Mouse (Mus musculus) embryonic facial prominence, embryonic 13.5 days (tissue): Measurements from ENCODE around the gene Itih3. TPM values are rescaled to one million over a fixed set of nuclear protein-coding genes. Genes with fewer than 3 reads are reported as not detected.

Experiments used
- ATAC-seq: fragments of 200-750 bp; cut with Nextera tagmentation; 2 replicates; pipeline ENCODE4 v1.8.0; 2017; ENCODE audit warnings: low read depth; ENCODE audit not compliant: insufficient number of reproducible peaks, insufficient read depth, low FRiP score, low TSS enrichment
- H3K27ac ChIP-seq: fragments of 300-500 bp; sonication (generic); 2 replicates; pipeline ENCODE4 v1.5.1; 2015; ENCODE audit warnings: moderate library complexity, mild to moderate bottlenecking, inconsistent platforms
- H3K27me3 ChIP-seq: fragments of 300-500 bp; sonication (generic); 2 replicates; pipeline ENCODE4 v1.6.1; 2015; ENCODE audit warnings: mild to moderate bottlenecking, inconsistent platforms
- H3K36me3 ChIP-seq: fragments of 300-500 bp; sonication (generic); 2 replicates; pipeline ENCODE4 v1.6.1; 2015; ENCODE audit warnings: mild to moderate bottlenecking, inconsistent platforms
- H3K4me1 ChIP-seq: fragments of 300-500 bp; sonication (generic); 2 replicates; pipeline ENCODE4 v1.6.1; 2015; ENCODE audit warnings: inconsistent platforms
- H3K4me2 ChIP-seq: fragments of 300-500 bp; sonication (generic); 2 replicates; pipeline ENCODE4 v1.6.1; 2015; ENCODE audit warnings: moderate library complexity, mild to moderate bottlenecking, inconsistent platforms
- H3K4me3 ChIP-seq: fragments of 300-500 bp; sonication (generic); 2 replicates; pipeline ENCODE4 v1.5.1; 2015; ENCODE audit warnings: mild to moderate bottlenecking, inconsistent platforms
- H3K9ac ChIP-seq: fragments of 300-500 bp; sonication (generic); 2 replicates; pipeline ENCODE4 v1.6.1; 2015; ENCODE audit warnings: mild to moderate bottlenecking, inconsistent platforms
- H3K9me3 ChIP-seq: fragments of 300-500 bp; sonication (generic); 2 replicates; pipeline ENCODE4 v1.6.1; 2016; ENCODE audit warnings: inconsistent platforms
- WGBS: fragments of 180-500 bp; shearing (Covaris S2); methylation state at CpG from one replicate; pipeline ENCODE4 v1.1.7; 2015; ENCODE audit warnings: mixed read lengths; 5-methylcytosine and 5-hydroxymethylcytosine counted together
- polyA plus RNA-seq: library from polyadenylated mRNA; unstranded; fragments of >200 nt; fragmentation: Nextera tagmentation; extraction: Ambion mirVana; gene quantifications from 2 replicates; pipeline ENCODE4 v1.2.1, GENCODE M21; 2015

Itih3 gene
- polyA plus RNA-seq, 1 experiment from 2014 or later: not detected

DNA sequence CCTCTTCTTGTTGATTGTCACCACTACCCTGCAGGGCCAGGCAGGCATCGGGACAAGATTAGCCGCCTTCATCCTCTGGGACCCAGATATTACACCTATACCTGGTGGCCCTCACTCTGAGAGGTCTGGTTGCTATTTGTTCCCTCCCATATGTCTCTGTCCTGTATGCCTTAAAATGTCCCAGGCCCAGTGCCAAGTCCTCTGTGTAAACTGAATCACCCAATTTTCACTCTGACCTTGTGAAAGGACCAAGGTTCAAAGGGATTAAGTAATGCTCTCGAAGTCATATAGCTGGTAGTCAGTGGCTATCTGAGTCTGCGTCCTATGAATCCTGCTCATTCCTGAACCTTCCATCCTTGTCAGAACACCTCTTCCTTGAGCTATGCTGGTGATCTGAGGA, 6.8 kb upstream of the Itih3 start:
- no peak for ATAC-seq

GRCm38 (mm10) chr14:30925492-30925891, 1.9 kb upstream of the Itih3 start:
- Histone ChIP-seq H3K9ac (no peak overlapping the region), H3K27ac (no peak overlapping the region), H3K4me3 (no peak overlapping the region), H3K36me3 (no peaks in the 10 kb centered on the region), H3K4me1 (no peaks in the 10 kb centered on the region), H3K27me3 (no peaks in the 10 kb centered on the region), H3K4me2 (no peak overlapping the region), H3K9me3 (no peaks in the 10 kb centered on the region)
- 75% methylated on average over 3 of the region's 3 CpGs for WGBS
- no peak for ATAC-seq

More for the DNA sequence above, 6.8 kb upstream of the Itih3 start:
- Histone ChIP-seq H3K4me1 (no peaks in the 10 kb centered on the region), H3K9ac (no peak overlapping the region), H3K36me3 (no peaks in the 10 kb centered on the region), H3K4me3 (no peak overlapping the region), H3K4me2 (no peak overlapping the region), H3K27me3 (no peaks in the 10 kb centered on the region), H3K9me3 (no peaks in the 10 kb centered on the region), H3K27ac (no peak overlapping the region)
- 88% methylated on average over 4 of the region's 4 CpGs for WGBS

GRCm38 (mm10) chr14:30922053-30922670, 1.4 kb downstream of the Itih3 start:
- WGBS: 59% methylated on average over 8 of the region's 8 CpGs
- Histone ChIP-seq H3K4me2 (no peak overlapping the region), H3K27me3 (no peaks in the 10 kb centered on the region), H3K27ac (no peak overlapping the region), H3K9me3 (no peaks in the 10 kb centered on the region), H3K4me1 (no peaks in the 10 kb centered on the region), H3K36me3 (no peaks in the 10 kb centered on the region), H3K4me3 (no peak overlapping the region), H3K9ac (no peak overlapping the region)
- no peak for ATAC-seq

GRCm38 (mm10) chr14:30916516-30916915, 7.0 kb downstream of the Itih3 start:
- no peaks in the 10 kb centered on the region for H3K4me1 ChIP-seq
- no peaks in the 10 kb centered on the region for H3K36me3 ChIP-seq
- no peaks in the 10 kb centered on the region for H3K9me3 ChIP-seq
- H3K4me3 ChIP-seq: no peak overlapping the region
- ATAC-seq: no peak
- no peak overlapping the region for H3K27ac ChIP-seq
- 75% methylated on average over 1 of the region's 1 CpGs for WGBS
- H3K4me2 ChIP-seq: no peak overlapping the region
- no peaks in the 10 kb centered on the region for H3K27me3 ChIP-seq
- no peak overlapping the region for H3K9ac ChIP-seq

DNA sequence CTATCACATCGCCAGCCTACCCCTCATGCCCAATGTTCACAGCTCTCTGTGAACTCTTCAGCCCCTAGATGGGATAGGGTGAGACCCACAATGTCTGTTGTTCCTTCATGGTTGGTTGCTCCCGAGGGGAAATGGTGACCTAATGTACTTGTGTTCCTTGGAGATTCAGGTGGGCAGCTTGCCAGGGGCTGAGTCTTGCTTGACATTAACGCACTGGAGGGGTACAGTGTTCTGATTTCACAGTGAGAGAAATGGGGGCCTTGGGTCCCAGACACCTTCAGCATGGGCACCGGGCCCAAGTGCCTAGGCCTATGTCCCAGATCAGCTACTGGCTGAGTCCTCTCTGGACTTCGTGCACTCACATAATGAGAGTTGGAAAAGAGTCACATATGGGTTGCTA, 10.2 kb downstream of the Itih3 start:
- H3K27me3 ChIP-seq: no peaks in the 10 kb centered on the region
- WGBS: 88% methylated on average over 5 of the region's 5 CpGs
- H3K4me3 ChIP-seq: no peak overlapping the region
- ATAC-seq: no peak
- no peaks in the 10 kb centered on the region for H3K36me3 ChIP-seq
- no peak overlapping the region for H3K27ac ChIP-seq
- no peak overlapping the region for H3K4me2 ChIP-seq
- H3K9me3 ChIP-seq: no peaks in the 10 kb centered on the region
- no peaks in the 10 kb centered on the region for H3K4me1 ChIP-seq
- H3K9ac ChIP-seq: no peak overlapping the region

GRCm38 (mm10) chr14:30912641-30913040, 10.9 kb downstream of the Itih3 start:
- Histone ChIP-seq H3K4me3 (no peak overlapping the region), H3K9ac (no peak overlapping the region), H3K27me3 (no peaks in the 10 kb centered on the region), H3K4me1 (no peaks in the 10 kb centered on the region), H3K27ac (no peak overlapping the region), H3K9me3 (no peaks in the 10 kb centered on the region), H3K36me3 (no peaks in the 10 kb centered on the region), H3K4me2 (no peak overlapping the region)
- WGBS: 79% methylated on average over 8 of the region's 8 CpGs
- no peak for ATAC-seq

- Histone ChIP-seq H3K9me3 (no peaks in the 10 kb centered on the region), H3K27ac (no peak overlapping the region), H3K36me3 (no peaks in the 10 kb centered on the region), H3K4me3 (no peak overlapping the region), H3K4me1 (no peaks in the 10 kb centered on the region), H3K9ac (no peak overlapping the region), H3K4me2 (no peak overlapping the region), H3K27me3 (no peaks in the 10 kb centered on the region)
- no peak for ATAC-seq
- WGBS: 91% methylated on average over 8 of the region's 8 CpGs
Measured at GRCm38 (mm10) chr14:30911141-30911540, 12.4 kb downstream of the Itih3 start.

- Histone ChIP-seq H3K27ac (no peak overlapping the region), H3K27me3 (no peaks in the 10 kb centered on the region), H3K4me2 (no peak overlapping the region), H3K9ac (no peak overlapping the region), H3K4me3 (no peak overlapping the region), H3K4me1 (no peaks in the 10 kb centered on the region), H3K9me3 (no peaks in the 10 kb centered on the region), H3K36me3 (no peaks in the 10 kb centered on the region)
- no peak for ATAC-seq
- 84% methylated on average over 3 of the region's 3 CpGs for WGBS
Measured at GRCm38 (mm10) chr14:30907814-30908265, 15.7 kb downstream of the Itih3 start.

DNA sequence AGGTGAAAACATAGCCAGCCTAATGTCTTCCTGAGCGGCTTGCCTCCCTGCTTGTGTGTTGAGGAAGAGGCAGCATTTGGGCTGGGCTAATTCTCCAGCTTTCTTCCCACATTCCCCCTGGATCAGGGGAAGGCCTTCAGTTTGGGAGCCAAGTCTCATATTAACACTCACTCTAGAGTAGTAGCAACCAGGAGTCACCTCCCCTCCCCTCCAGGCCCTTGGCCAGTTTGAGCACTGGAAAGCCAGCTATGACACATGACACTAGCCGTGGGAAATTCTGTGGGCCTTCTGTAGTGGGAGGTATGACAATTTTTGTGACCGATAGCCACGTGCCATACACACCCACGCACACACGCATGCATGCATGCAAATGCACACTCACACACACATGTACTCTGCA, 17.6 kb downstream of the Itih3 start:
- H3K27ac ChIP-seq: no peak overlapping the region
- WGBS: 86% methylated on average over 6 of the region's 6 CpGs
- no peaks in the 10 kb centered on the region for H3K4me1 ChIP-seq
- no peaks in the 10 kb centered on the region for H3K36me3 ChIP-seq
- H3K4me3 ChIP-seq: no peak overlapping the region
- H3K27me3 ChIP-seq: no peaks in the 10 kb centered on the region
- no peak for ATAC-seq
- no peak overlapping the region for H3K4me2 ChIP-seq
- H3K9ac ChIP-seq: no peak overlapping the region
- no peaks in the 10 kb centered on the region for H3K9me3 ChIP-seq

- H3K4me2 ChIP-seq: no peak overlapping the region
- no peak for ATAC-seq
- no peaks in the 10 kb centered on the region for H3K27me3 ChIP-seq
- H3K9me3 ChIP-seq: no peaks in the 10 kb centered on the region
- no peak overlapping the region for H3K27ac ChIP-seq
- no peak overlapping the region for H3K9ac ChIP-seq
- no peaks in the 10 kb centered on the region for H3K4me1 ChIP-seq
- 87% methylated on average over 8 of the region's 8 CpGs for WGBS
- no peaks in the 10 kb centered on the region for H3K36me3 ChIP-seq
- H3K4me3 ChIP-seq: no peak overlapping the region
Measured at GRCm38 (mm10) chr14:30904307-30904706, 19.3 kb downstream of the Itih3 start.

DNA sequence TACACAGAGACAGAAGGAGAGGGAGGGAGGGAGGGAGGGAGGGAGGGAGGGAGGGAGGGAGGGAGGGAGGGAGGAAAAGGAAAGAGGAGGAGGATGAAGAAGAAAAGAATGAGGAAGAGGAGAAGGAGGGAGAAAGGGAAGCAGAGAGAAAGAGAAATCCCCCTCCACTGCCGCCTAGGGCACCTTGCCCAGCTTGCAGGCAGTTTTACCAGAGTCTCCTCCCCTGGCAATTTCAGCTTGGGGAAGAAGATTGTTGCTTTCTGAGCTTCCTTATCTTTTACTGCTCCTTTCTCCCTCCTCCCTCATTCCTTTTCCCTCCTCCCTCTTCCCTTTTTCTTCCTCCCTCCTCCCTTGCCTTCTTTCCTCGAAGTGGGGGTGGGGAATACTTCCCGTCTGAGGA, 20.5 kb downstream of the Itih3 start:
- no peak overlapping the region for H3K9ac ChIP-seq
- WGBS: 58% methylated on average over 3 of the region's 3 CpGs
- no peak overlapping the region for H3K27ac ChIP-seq
- H3K4me1 ChIP-seq: no peaks in the 10 kb centered on the region
- H3K4me3 ChIP-seq: no peak overlapping the region
- no peak for ATAC-seq
- H3K36me3 ChIP-seq: no peaks in the 10 kb centered on the region
- H3K27me3 ChIP-seq: no peaks in the 10 kb centered on the region
- H3K4me2 ChIP-seq: no peak overlapping the region
- no peaks in the 10 kb centered on the region for H3K9me3 ChIP-seq

GRCm38 (mm10) chr14:30902628-30903027, 20.9 kb downstream of the Itih3 start:
- no peak overlapping the region for H3K4me2 ChIP-seq
- no peak overlapping the region for H3K4me3 ChIP-seq
- H3K9ac ChIP-seq: no peak overlapping the region
- no peaks in the 10 kb centered on the region for H3K27me3 ChIP-seq
- ATAC-seq: no peak
- H3K27ac ChIP-seq: no peak overlapping the region
- WGBS: 88% methylated on average over 5 of the region's 5 CpGs
- no peaks in the 10 kb centered on the region for H3K9me3 ChIP-seq
- no peaks in the 10 kb centered on the region for H3K36me3 ChIP-seq
- H3K4me1 ChIP-seq: no peaks in the 10 kb centered on the region
